Mouse (Mus musculus) left cerebral cortex, adult 2 months (tissue): ENCODE measurements around the gene Ppp1r14a. TPM values are rescaled to one million over a fixed set of nuclear protein-coding genes. Genes with fewer than 3 reads are reported as not detected.
A peak's percentile ranks its signal among the peaks of the same experiment; 100 is the strongest.

Experiments
- DNase-seq, 2 experiments: peaks; one replicate each; pipeline ENCODE4 v3.0.0; 2021 to 2022; ENCODE audit warnings: low spot score in 2 of 2, mixed read lengths in 1 of 2; ENCODE audit errors: extremely low spot score in 1 of 2
- H3K27ac ChIP-seq: fragments of 200-600 bp; 2 replicates; pipeline ENCODE4 v1.8.1; 2022
- H3K4me3 ChIP-seq: fragments of 200-600 bp; 2 replicates; pipeline ENCODE4 v1.8.1; 2022
- CTCF ChIP-seq: fragments of 200-600 bp; IDR thresholded peaks from 2 replicates; pipeline ENCODE4 v1.8.1; 2022; ENCODE audit warnings: antibody characterized with exemption, mild to moderate bottlenecking, moderate library complexity
- intact Hi-C: fragments of 180-260 bp; cut with DNase I; formaldehyde crosslinking; loops from one replicate; pipeline ENCODE4 v1.15.1; 2025
- total RNA-seq, 2 experiments: library from RNA; stranded (reverse); gene quantifications; 2 replicates each; pipeline ENCODE4 v1.2.3; 2021

Ppp1r14a gene
- total RNA-seq, 2 experiments from 2014 or later, result 15.1 to 18.2 TPM

DNA sequence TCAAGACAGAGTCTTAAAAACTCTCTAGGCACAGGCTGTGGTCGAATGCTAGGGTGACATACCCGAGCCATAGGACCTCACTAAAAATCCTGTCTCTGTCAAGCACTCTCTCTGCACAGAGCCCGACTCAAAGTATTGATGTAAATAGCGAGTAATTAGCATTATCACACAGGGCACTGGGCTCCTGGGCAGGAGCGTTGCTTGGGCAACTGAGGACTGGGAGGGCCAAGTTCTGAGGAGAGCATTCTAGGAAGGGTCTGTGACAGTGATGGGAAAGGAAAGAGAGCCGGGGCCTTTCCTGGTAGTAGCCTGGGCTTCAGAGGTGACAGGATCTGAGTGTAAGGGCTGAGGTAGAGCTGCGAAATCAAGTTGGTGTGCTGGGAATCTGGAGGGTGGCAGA, 17.0 kb downstream of the Ppp1r14a start:
- intact Hi-C loops, result no loop called here
- no peak for DNase-seq
- Histone ChIP-seq H3K27ac (no peak overlapping the region), H3K4me3 (no peak overlapping the region; the same call in 1 of the 2 replicates)
- no peak for TF ChIP-seq CTCF

DNA sequence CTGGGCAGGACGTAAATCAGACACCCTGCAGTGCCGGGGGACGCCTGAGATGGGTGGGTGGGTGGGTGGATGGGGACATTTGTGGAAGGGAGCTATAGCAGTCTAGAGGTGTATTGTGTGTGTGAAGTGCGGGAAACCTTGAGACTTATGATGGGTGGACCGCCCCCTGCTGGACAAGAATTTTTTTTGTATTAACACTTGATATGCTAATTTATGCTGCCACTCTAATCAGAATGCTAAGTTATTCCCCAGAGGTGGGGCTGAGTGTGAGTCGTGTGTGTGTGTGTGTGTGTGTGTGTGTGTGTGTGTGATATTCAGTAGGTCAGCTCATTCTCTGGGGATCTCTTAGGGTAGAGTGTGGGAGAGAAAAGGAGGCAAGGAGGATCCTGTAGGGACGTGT, 17.5 kb downstream of the Ppp1r14a start:
- no peak for DNase-seq
- peak; percentile 56 for TF ChIP-seq CTCF
- no peak overlapping the region; the same call in 1 of the 2 replicates for H3K4me3 ChIP-seq
- intact Hi-C loops, result no loop called here
- no peak overlapping the region for H3K27ac ChIP-seq

DNA sequence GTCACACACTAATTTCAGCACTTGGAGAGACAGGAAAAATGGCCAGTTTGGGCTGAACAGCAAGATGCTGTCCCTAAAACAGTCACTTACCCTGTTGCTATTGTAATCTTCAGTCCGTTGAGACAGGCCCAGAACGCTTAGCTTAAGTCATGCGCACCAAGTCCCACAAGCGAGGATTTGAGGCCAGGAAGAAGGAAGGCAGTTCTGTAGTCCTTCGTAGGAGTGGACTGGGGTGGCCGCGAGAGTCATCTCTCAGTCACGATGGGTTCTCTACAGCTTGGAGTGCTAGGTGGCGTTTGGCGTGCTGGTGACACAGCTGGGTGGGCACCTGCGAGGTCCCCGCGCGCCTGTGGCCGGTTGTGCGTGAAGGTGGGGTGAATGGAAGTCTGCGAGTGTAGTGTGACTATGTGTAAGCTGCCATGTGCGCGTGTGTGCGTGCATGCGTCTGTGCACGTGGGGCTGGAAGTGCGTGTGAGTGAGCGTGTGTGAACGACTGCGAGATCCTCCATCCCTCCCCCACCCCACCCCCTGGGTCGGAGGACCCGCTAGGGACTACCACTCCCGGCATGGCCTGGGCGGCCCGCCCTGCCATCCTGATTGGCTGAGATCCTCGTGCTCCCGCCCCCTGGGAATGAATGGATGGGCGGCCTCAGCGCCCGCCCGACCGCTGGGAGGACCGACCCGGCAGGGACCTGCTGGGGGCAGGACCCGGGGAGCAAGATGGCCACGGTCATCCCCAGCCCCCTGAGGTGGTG, 18.4 kb downstream of the Ppp1r14a start:
- Histone ChIP-seq H3K27ac (peak overlapping the region; percentile 87), H3K4me3 (peak overlapping the region; percentile 67)
- DNase-seq, result peak; percentile 95 to 96
- intact Hi-C loops, result loop anchor here (2.0 kb wide), 1 partner anchor 55 kb away; no protein-coding TSS in a partner anchor
- TF ChIP-seq CTCF, result no peak

DNA sequence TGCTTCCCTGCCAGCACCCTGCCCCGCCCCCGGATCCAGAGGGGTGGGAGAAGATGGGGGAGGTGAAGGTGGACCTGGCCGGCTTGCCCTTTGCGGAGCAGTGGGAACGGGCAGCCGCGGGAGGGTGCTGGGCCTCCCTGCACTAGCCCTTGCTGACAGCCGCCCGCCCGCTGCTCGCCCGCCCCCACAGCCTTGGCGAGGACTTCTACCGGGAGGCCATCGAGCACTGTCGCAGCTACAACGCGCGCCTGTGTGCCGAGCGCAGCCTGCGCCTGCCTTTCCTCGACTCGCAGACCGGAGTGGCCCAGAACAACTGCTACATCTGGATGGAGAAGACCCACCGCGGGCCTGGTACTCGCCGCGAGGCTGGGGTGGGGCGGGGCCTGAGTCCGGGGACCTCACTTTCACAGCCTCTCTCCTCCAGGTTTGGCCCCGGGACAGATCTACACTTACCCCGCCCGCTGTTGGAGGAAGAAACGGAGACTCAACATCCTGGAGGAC, 20.2 kb downstream of the Ppp1r14a start:
- peak; percentile 66 to 84 for DNase-seq
- H3K4me3 ChIP-seq, result peak overlapping the region; percentile 67
- TF ChIP-seq CTCF, result no peak
- H3K27ac ChIP-seq, result peak overlapping the region; percentile 87
- intact Hi-C loops, result loop anchor here (2.0 kb wide), 1 partner anchor 54 kb away; no protein-coding TSS in a partner anchor

DNA sequence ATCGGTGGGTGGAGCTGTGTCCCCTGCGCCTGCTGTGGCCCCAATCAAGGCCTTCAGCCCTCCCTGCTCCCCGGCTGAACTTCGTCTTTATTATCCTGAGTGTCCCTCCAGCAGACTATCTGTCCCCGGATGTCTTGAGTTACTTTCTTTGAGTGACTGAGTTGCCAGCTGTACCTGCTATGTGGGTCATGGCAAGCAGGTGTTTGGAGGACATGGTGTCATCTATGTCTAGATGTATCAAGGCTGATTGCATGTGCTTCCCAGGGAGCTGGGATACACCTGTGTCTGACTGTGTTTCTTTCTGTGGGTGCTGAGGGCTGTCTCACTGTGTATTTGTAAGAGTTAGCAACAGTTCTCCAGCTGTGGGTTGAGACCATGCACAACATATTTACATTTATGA, 20.6 kb downstream of the Ppp1r14a start:
- no peak for DNase-seq
- H3K4me3 ChIP-seq, result peak overlapping the region; percentile 67
- no peak for TF ChIP-seq CTCF
- intact Hi-C loops, result loop anchor here (2.0 kb wide), 1 partner anchor 53 kb away; no protein-coding TSS in a partner anchor
- H3K27ac ChIP-seq, result peak overlapping the region; percentile 87

DNA sequence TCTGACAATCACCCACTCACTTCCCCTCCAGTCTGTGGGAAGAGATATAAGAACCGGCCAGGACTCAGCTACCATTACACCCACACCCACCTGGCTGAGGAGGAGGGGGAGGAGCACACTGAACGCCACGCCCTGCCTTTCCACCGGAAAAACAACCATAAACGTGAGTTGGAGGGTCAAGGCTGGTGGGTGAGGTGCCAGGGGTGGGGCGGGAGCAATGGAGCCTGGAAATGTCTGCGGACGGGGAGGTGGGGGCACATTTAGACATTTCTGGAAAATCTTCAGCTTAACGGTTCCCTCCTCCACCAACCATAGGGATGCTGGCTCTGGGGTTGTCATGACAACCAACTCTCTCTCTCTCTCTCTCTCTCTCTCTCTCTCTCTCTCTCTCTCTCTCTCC, 23.9 kb downstream of the Ppp1r14a start:
- peak overlapping the region; percentile 86 for H3K27ac ChIP-seq
- DNase-seq, result peak; percentile 47 to 56
- H3K4me3 ChIP-seq, result peak overlapping the region; percentile 29; the same call in 1 of the 2 replicates
- no peak for TF ChIP-seq CTCF
- intact Hi-C loops, result no loop called here

DNA sequence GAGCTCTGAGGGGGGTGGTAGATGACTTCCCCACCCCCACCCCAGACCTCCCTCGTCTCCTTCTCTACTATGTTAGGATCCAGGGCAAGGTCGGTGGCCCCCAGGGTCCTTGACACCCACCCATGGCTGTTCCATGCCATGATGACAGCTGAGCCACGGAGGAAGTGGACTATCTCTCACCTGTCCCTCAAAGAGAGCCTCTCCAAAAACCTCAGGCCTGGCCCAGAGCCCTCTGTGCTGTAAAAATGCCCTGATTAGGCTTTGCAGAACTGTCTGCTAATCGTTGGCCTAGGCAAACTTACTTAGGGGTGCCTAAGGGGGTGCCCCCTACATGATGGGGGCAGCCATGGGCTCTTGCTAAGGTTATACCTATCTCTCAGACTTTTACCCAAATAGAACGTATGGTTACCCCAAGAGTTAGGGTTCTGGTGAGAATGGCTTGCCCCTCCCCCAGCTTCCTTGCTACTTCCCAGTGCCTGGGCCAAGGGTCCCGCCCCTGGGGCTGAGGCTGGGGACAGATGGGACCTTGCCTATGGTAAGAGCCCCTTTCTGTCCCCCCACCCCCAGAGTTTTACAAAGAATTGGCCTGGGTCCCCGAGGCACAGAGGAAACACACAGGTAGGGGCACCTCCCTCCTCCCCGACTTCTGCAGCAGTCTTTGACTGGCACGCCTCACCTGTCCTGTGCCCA, 24.6 kb downstream of the Ppp1r14a start:
- Histone ChIP-seq H3K27ac (peak overlapping the region; percentile 95), H3K4me3 (peak overlapping the region; percentile 11; the same call in 1 of the 2 replicates)
- TF ChIP-seq CTCF, result no peak
- no peak for DNase-seq
- intact Hi-C loops, result no loop called here

DNA sequence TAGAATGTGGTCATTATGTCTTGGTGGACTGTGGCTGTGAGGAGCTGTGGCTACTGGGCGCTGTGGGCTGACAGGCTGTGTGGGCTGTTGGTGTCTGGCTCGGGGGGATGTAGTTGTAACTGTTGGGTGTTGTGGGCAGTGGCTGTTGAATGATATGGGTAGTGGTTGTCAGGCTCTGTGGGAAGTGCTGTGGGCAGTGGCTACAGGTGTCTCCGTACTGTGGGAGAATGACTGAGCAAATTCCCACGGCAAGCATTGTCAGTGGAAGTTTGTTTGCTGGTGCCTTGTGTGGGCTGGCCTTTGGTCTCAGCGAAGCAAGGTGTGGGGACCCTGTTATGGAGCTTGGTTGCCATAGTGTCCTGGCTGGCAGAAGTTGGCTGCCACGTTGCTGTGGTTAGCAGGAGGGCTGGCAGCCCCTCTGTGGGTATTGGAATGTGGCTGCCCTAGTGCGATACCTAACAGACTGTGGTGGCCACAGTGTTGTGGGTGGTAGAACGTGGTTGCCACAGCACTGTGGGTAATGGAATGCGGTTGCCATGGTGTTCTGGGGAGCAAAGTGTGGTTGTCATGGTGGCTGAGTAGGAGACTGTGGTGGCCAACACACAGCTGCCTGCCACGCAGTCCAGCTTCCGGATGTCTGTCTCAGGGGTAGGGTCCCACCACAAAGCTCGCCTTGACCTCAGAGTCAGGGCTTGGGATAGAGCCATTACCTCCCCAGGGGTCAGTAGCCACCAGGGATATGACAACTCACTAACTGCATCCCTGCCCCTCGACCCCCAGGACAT, 25.9 kb downstream of the Ppp1r14a start:
- intact Hi-C loops, result no loop called here
- no peak for TF ChIP-seq CTCF
- peak; percentile 65 to 66 for DNase-seq
- H3K4me3 ChIP-seq, result peak overlapping the region; percentile 21
- peak overlapping the region; percentile 95 for H3K27ac ChIP-seq

DNA sequence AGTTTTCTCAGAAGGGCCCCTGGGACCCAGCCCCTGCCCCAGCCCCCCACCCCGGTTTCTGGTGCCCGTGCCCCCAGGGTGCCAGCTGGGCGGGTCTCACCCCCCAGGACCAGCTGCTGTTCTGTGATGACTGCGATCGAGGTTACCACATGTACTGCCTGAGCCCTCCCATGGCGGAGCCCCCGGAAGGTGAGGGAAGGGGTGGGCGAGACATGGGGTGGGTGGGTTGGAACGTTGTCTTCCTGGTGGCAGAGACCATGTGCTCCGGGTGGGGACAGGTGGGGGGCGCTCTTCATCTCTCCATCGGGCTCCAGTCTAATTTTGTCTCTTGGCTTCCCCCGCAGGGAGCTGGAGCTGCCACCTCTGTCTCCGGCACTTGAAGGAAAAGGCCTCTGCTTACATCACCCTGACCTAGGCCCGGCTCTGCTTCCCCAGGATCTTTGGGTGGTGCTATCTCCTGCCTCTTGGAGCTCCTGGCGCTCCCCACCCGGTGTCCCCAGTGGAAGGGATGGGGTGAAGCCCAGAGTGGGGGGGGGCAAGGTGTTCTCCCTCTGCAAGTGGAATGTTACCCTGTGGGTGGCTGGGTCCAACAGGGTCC, 27.1 kb downstream of the Ppp1r14a start:
- TF ChIP-seq CTCF, result no peak; the same call in 1 of the 2 replicates
- intact Hi-C loops, result no loop called here
- peak overlapping the region; percentile 95 for H3K27ac ChIP-seq

DNA sequence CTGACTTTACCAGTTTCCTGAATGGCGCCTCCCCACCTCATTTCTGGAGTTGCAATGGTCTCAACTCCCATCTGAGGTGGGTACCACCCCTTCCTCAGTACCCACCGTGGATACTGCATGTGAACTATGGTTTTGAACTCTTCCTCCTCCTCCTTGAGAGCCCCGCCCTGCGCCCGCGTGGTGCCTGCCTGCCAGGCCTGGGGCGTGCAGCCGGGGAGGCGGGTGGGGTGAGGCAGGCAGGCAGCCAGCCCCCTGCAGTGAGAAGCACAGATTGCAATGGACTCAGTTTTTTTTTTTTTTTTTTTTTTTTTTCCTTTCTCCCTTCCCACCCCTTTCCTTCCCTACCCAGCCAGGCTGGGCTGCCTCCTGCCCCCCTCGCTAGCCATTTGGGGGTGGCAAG, 27.9 kb downstream of the Ppp1r14a start:
- no peak overlapping the region for H3K4me3 ChIP-seq
- peak; percentile 33 for TF ChIP-seq CTCF
- intact Hi-C loops, result no loop called here
- DNase-seq, result peak; percentile 71 to 81
- H3K27ac ChIP-seq, result peak overlapping the region; percentile 95

More for the DNA sequence above, 27.1 kb downstream of the Ppp1r14a start:
- peak; percentile 45 to 62 for DNase-seq
- peak overlapping the region; percentile 11; the same call in 1 of the 2 replicates for H3K4me3 ChIP-seq

DNA sequence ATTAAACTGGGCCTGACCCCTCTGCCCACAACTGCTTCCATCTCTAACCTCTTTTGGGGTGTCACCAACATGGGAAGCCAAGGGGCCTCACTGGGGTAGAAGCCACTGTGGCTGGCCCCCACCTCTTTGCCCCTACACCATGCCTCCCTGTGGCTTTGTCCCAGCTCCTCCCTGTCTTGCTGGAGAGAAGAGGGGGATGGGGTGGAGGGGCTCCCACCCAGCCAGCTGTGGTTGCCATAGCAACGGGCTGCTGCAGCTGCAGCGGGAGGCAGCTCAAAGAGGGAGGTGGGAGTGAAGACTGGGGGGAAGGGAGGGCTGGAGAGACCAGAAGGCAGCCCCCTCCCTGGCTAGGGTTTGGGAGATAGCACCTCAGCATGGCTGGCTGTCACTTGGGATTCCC, 28.4 kb downstream of the Ppp1r14a start:
- DNase-seq, result peak in 1 of 2 experiments; percentile 56
- intact Hi-C loops, result no loop called here

More for the DNA sequence above, 28.4 kb downstream of the Ppp1r14a start:
- Histone ChIP-seq H3K4me3 (no peak overlapping the region), H3K27ac (peak overlapping the region; percentile 95)
- TF ChIP-seq CTCF, result no peak
